Comparison of ENCODE assay signal across 7 mouse cellular contexts in the genomic region with DNA sequence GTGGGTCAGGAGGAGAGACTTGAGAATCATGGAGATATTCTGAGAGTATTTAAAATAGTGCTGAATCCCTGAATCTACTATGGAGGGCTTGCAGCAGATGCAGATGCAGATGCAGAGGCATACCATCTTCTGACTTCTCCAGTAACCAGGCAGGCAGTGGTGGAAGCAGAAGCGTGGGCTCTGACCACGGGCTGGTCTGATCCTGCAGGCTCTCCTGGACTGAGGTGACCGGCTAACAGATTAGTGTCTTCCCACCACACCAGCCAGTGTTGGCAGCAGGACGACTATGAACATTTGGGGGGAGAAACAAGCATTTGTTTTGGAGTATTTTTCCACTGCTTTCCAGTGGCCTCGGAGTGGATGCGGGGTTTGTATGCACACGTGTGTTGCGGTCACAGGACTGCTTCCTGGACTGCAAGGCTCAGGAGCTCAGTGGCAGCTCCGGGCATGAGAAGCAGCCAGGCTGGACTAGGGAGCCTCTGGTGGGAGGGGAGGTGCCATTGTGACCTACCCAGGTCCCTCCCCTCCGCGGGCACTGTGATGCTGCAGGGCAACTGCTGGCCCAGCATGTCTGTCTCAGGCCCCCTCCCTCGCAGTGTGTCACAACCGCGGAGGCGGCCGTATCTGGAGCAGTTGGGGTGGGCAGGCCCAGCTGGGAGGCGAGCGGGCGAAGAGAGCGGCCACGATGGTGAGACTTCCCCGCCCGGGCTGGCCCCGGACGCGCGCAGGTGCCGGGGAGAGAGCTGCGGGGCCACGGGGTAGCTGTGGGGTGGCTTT. TPM values are rescaled to one million over a fixed set of nuclear protein-coding genes. Genes with fewer than 3 reads are reported as not detected.
DNase-seq lines count a peak whose midpoint lies in the region; ATAC-seq and TF ChIP-seq lines count a peak whose summit lies in the region.

TSS of gene Tuba8 (plus strand) at position 548 of the 777 bp plus-strand sequence.

- peaks cover 4% of the 10 kb centered on the region; the same call in 1 of the 2 replicates for H3K9me3 ChIP-seq in embryonic facial prominence, embryonic 13.5 days
- no peaks in the 10 kb centered on the region for H3K9me3 ChIP-seq in intestine, postnatal 0 days (ENCODE audit: control insufficient read depth)

- peaks cover 6% of the 10 kb centered on the region for H3K4me1 ChIP-seq in bone marrow, adult 2 months (ENCODE audit: control insufficient read depth, insufficient read depth, low read length)
- peaks cover 19% of the 10 kb centered on the region for H3K4me1 ChIP-seq in embryonic facial prominence, embryonic 13.5 days
- no peaks in the 10 kb centered on the region for H3K4me1 ChIP-seq in intestine, postnatal 0 days (replicated peaks; ENCODE audit: control insufficient read depth, insufficient read depth, low read length)

- peaks cover 37% of the 10 kb centered on the region for H3K27me3 ChIP-seq in embryonic facial prominence, embryonic 13.5 days
- H3K27me3 ChIP-seq in intestine, postnatal 0 days (replicated peaks; ENCODE audit: control insufficient read depth, insufficient read depth, low read length) = peaks cover 25% of the 10 kb centered on the region

- H3K27ac ChIP-seq in bone marrow, adult 2 months (ENCODE audit: control insufficient read depth, insufficient read depth, low read depth, low read length, poor library complexity) = peak within 1 kb of the TSS; percentile 64
- H3K27ac ChIP-seq in embryonic facial prominence, embryonic 13.5 days = no peak within 1 kb of the TSS
- H3K27ac ChIP-seq in intestine, postnatal 0 days (ENCODE audit: low read depth, low read length) = no peak within 1 kb of the TSS

- no peaks in the 10 kb centered on the region for H3K36me3 ChIP-seq in embryonic facial prominence, embryonic 13.5 days
- no peaks in the 10 kb centered on the region for H3K36me3 ChIP-seq in intestine, postnatal 0 days (ENCODE audit: control insufficient read depth, insufficient read depth)

- peak within 1 kb of the TSS; percentile 60 for H3K9ac ChIP-seq in embryonic facial prominence, embryonic 13.5 days
- H3K9ac ChIP-seq in intestine, postnatal 0 days (ENCODE audit: low read depth, low read length) = no peak within 1 kb of the TSS

- no peak for ATAC-seq in embryonic facial prominence, embryonic 13.5 days (ENCODE audit: insufficient number of reproducible peaks, insufficient read depth, low FRiP score, low TSS enrichment, low read depth)
- peak; percentile 43; the same call in 1 of the 2 replicates for ATAC-seq in intestine, postnatal 0 days

- DNase-seq in heart, adult 18-20 months = peak; percentile 78 to 85
- peak; percentile 52 for DNase-seq in left cerebral cortex, postnatal 4 days
- peak; percentile 33 for DNase-seq in mesoderm, embryonic 11.5 days (ENCODE audit: low read depth, low spot score)
- DNase-seq in right cerebral cortex, postnatal 14 days = peak; percentile 60

- intact Hi-C loops in left cerebral cortex, postnatal 4 days (cut with DNase I) = no loop called here

- TF ChIP-seq CTCF in bone marrow, adult 2 months (IDR thresholded peaks at IDR 0.05; ENCODE audit: control insufficient read depth, insufficient read depth, low read length) = no peak
- TF ChIP-seq CTCF in intestine, postnatal 0 days (IDR thresholded peaks at IDR 0.05; ENCODE audit: low read depth) = no peak

- H3K4me3 ChIP-seq in bone marrow, adult 2 months (replicated peaks; ENCODE audit: control insufficient read depth, low read depth, low read length) = peak within 1 kb of the TSS; percentile 71
- peak within 1 kb of the TSS; percentile 43 for H3K4me3 ChIP-seq in embryonic facial prominence, embryonic 13.5 days
- peak within 1 kb of the TSS; percentile 38 for H3K4me3 ChIP-seq in intestine, postnatal 0 days (ENCODE audit: low read depth, low read length)

- WGBS in bone marrow, adult 2 months = 3% methylated on average over 30 of the region's 30 CpGs
- 4% methylated on average over 30 of the region's 30 CpGs for WGBS in embryonic facial prominence, embryonic 13.5 days
- WGBS in intestine, postnatal 0 days = 6% methylated on average over 29 of the region's 30 CpGs

- peak; percentile 45; the same call in 1 of the 2 replicates for TF ChIP-seq POLR2A in bone marrow, adult 2 months (IDR thresholded peaks at IDR 0.05; ENCODE audit: borderline replicate concordance, control insufficient read depth, low read depth, low read length)

- H3K4me2 ChIP-seq in embryonic facial prominence, embryonic 13.5 days = peak within 1 kb of the TSS; percentile 80
- peak within 1 kb of the TSS; percentile 73 for H3K4me2 ChIP-seq in intestine, postnatal 0 days (replicated peaks; ENCODE audit: low read depth)

RNA-seq across cellular contexts. Expression of gene Tuba8, which starts in this region (rescaled TPM):
- 15.5 and 30.1 TPM in 2 replicates for polyA plus RNA-seq in bone marrow, adult 2 months (2011; ENCODE audit: insufficient read depth, insufficient read length, low replicate concordance, missing spikeins)
- polyA plus RNA-seq in embryonic facial prominence, embryonic 13.5 days (2015; fragmentation: Nextera tagmentation; extraction: Ambion mirVana) = 0.30 and 0.83 TPM in 2 replicates
- 100 to 1,000 TPM; 145 to 182 TPM for total RNA-seq in heart, adult 18-20 months (2021)
- 0.14 and 0.31 TPM in 2 replicates for polyA plus RNA-seq in intestine, postnatal 0 days (2015; fragmentation: Nextera tagmentation; extraction: Ambion mirVana)
- total RNA-seq in left cerebral cortex, postnatal 4 days (2021) = under 1 TPM; 0.40 to 0.82 TPM

Comparison
In these comparisons a context has a peak if more than half of its experiments do, and no peak if none do; other contexts are left out.
1. RNA of gene Tuba8 (total RNA-seq): 145 to 182 TPM in heart, adult 18-20 months; 0.40 to 0.82 TPM in left cerebral cortex, postnatal 4 days; every median in the first group is over 10 times any median in the second.
2. Peak in ATAC-seq, H3K4me3 ChIP-seq and H3K4me2 ChIP-seq in intestine, postnatal 0 days; RNA of the gene not detected or under 1 TPM.
3. Peak in DNase-seq in left cerebral cortex, postnatal 4 days; RNA of the gene not detected or under 1 TPM.
4. Peak in every context shown above with its lines, with median percentiles within 50 percentile points of each other: H3K4me3 ChIP-seq and DNase-seq.